Mouse (Mus musculus): ENCODE results near the gene Kazald1.

Gene Kazald1

GRCm38 (mm10) chr19:45077742-45078645 is 3.0 kb downstream of the Kazald1 start:
- DNase-seq (ENCODE audit: low spot score in 2 of 2): no peak

- no peak for DNase-seq (ENCODE audit: low spot score in 2 of 2)
Observed at GRCm38 (mm10) chr19:45078971-45079764, 4.1 kb downstream of the Kazald1 start.

GRCm38 (mm10) chr19:45079769-45080515 is 4.9 kb downstream of the Kazald1 start:
- DNase-seq (ENCODE audit: low spot score in 2 of 2): peak in 1 of 2 experiments; percentile 65

- DNase-seq (ENCODE audit: low spot score in 2 of 2): no peak
Observed at GRCm38 (mm10) chr19:45080711-45081110, 5.7 kb downstream of the Kazald1 start.

GRCm38 (mm10) chr19:45081279-45081678 is 6.2 kb downstream of the Kazald1 start:
- DNase-seq (ENCODE audit: low spot score in 2 of 2): peak; percentile 75 to 82

GRCm38 (mm10) chr19:45081841-45082550 is 7.0 kb downstream of the Kazald1 start:
- DNase-seq (ENCODE audit: low spot score in 2 of 2): peak in 1 of 2 experiments; percentile 73

- peak in 1 of 2 experiments; percentile 72 for DNase-seq (ENCODE audit: low spot score in 2 of 2)
Observed at GRCm38 (mm10) chr19:45097868-45098267, 22.8 kb downstream of the Kazald1 start.

GRCm38 (mm10) chr19:45100486-45101270 is 25.6 kb downstream of the Kazald1 start:
- DNase-seq (ENCODE audit: low spot score in 2 of 2): no peak

- no peak for DNase-seq (ENCODE audit: low spot score in 2 of 2)
Observed at GRCm38 (mm10) chr19:45105591-45105990, 30.6 kb downstream of the Kazald1 start.

GRCm38 (mm10) chr19:45106689-45107088 is 31.6 kb downstream of the Kazald1 start:
- no peak for DNase-seq (ENCODE audit: low spot score in 2 of 2)

GRCm38 (mm10) chr19:45110681-45111080 is 35.6 kb downstream of the Kazald1 start:
- no peak for DNase-seq (ENCODE audit: low spot score in 2 of 2)

- DNase-seq (ENCODE audit: low spot score in 2 of 2): peak in 1 of 2 experiments; percentile 38
Observed at GRCm38 (mm10) chr19:45112444-45112843, 37.4 kb downstream of the Kazald1 start.

- no peak for DNase-seq (ENCODE audit: low spot score in 2 of 2)
Observed at GRCm38 (mm10) chr19:45113791-45114460, 38.9 kb downstream of the Kazald1 start.

GRCm38 (mm10) chr19:45114772-45115171 is 39.7 kb downstream of the Kazald1 start:
- no peak for DNase-seq (ENCODE audit: low spot score in 2 of 2)

GRCm38 (mm10) chr19:45116798-45117197 is 41.8 kb downstream of the Kazald1 start:
- peak in 1 of 2 experiments; percentile 40 for DNase-seq (ENCODE audit: low spot score in 2 of 2)

All from spleen, postnatal 10 days (tissue).